Mouse (Mus musculus) frontal cortex, adult 2 months (tissue): ENCODE data around the gene Tspan32. TPM values are rescaled to one million over a fixed set of nuclear protein-coding genes. Genes with fewer than 3 reads are reported as not detected.

Experiments
- polyA plus RNA-seq: library from polyadenylated mRNA; depleted of rRNA; stranded (reverse); fragments of >200 nt; gene quantifications from 2 replicates; pipeline ENCODE4 v1.2.3, GENCODE M21; 2012; rRNA removed

Gene Tspan32
- polyA plus RNA-seq, 1 experiment, result 0.36 TPM

Other genes starting within 250 kb of the Tspan32 start
- 132 and 135 TPM in 2 replicates for gene Th, start 73.9 kb upstream of the Tspan32 start, polyA plus RNA-seq
- gene Ascl2, start 35.8 kb upstream of the Tspan32 start, polyA plus RNA-seq, result 0.90 and 1.3 TPM in 2 replicates
- gene Cd81, start 47.7 kb downstream of the Tspan32 start, polyA plus RNA-seq, result 516 and 607 TPM in 2 replicates
- 68.2 and 74.2 TPM in 2 replicates for gene Tssc4, start 64.2 kb downstream of the Tspan32 start, polyA plus RNA-seq
- 0.04 and 0.13 TPM in 2 replicates for gene Trpm5, start 89.6 kb downstream of the Tspan32 start, polyA plus RNA-seq
- gene Kcnq1, start 101.3 kb downstream of the Tspan32 start, polyA plus RNA-seq, result 0.74 and 1.4 TPM in 2 replicates